Mouse (Mus musculus): ENCODE measurements around the gene Rpl12. TPM values are rescaled to one million over a fixed set of nuclear protein-coding genes. Genes with fewer than 3 reads are reported as not detected.
"Not testable (repeated sequence)": the region's sequence is repeated elsewhere in the genome, so short reads cannot be mapped to it uniquely, and the experiment has no call there.

Rpl12 gene
- polyA plus RNA-seq, 1 experiment from 2014 or later, result 151 TPM

- Histone ChIP-seq H3K36me3 (ENCODE audit: control insufficient read depth, insufficient read depth, low read length) (no peaks in the 10 kb centered on the region), H3K4me3 (ENCODE audit: low read length) (no peak overlapping the region), H3K27ac (ENCODE audit: low read length) (no peak overlapping the region), H3K27me3 (ENCODE audit: control insufficient read depth, insufficient read depth, low read depth, low read length) (no peaks in the 10 kb centered on the region), H3K4me1 (replicated peaks; ENCODE audit: control insufficient read depth, insufficient read depth, low read length) (peaks cover 5% of the 10 kb centered on the region), H3K9me3 (ENCODE audit: control insufficient read depth, low read length) (no peaks in the 10 kb centered on the region), H3K9ac (ENCODE audit: low read length) (no peak overlapping the region), H3K4me2 (ENCODE audit: low read depth, low read length) (no peak overlapping the region)
- WGBS, result 35% methylated on average over 8 of the region's 8 CpGs
- ATAC-seq (ENCODE audit: low read depth), result no peak
Measured at GRCm38 (mm10) chr2:32985844-32986243, 24.5 kb downstream of the Rpl12 start.

GRCm38 (mm10) chr2:32989376-32989775 is 28.0 kb downstream of the Rpl12 start:
- H3K27ac ChIP-seq (ENCODE audit: low read length), result no peak overlapping the region
- H3K27me3 ChIP-seq (ENCODE audit: control insufficient read depth, insufficient read depth, low read depth, low read length), result no peaks in the 10 kb centered on the region
- 44% methylated on average over 3 of the region's 3 CpGs for WGBS
- H3K4me1 ChIP-seq (replicated peaks; ENCODE audit: control insufficient read depth, insufficient read depth, low read length), result no peaks in the 10 kb centered on the region
- H3K9me3 ChIP-seq (ENCODE audit: control insufficient read depth, low read length), result no peaks in the 10 kb centered on the region
- H3K4me2 ChIP-seq (ENCODE audit: low read depth, low read length), result no peak overlapping the region
- no peak overlapping the region for H3K4me3 ChIP-seq (ENCODE audit: low read length)
- no peaks in the 10 kb centered on the region for H3K36me3 ChIP-seq (ENCODE audit: control insufficient read depth, insufficient read depth, low read length)
- no peak overlapping the region for H3K9ac ChIP-seq (ENCODE audit: low read length)
- no peak; the same call in 1 of the 2 replicates for ATAC-seq (ENCODE audit: low read depth)

GRCm38 (mm10) chr2:32990167-32990832 is 28.9 kb downstream of the Rpl12 start:
- Histone ChIP-seq H3K9me3 (ENCODE audit: control insufficient read depth, low read length) (no peaks in the 10 kb centered on the region), H3K4me2 (ENCODE audit: low read depth, low read length) (no peak overlapping the region), H3K4me3 (ENCODE audit: low read length) (no peak overlapping the region), H3K4me1 (replicated peaks; ENCODE audit: control insufficient read depth, insufficient read depth, low read length) (no peaks in the 10 kb centered on the region), H3K27ac (ENCODE audit: low read length) (no peak overlapping the region), H3K9ac (ENCODE audit: low read length) (no peak overlapping the region), H3K36me3 (ENCODE audit: control insufficient read depth, insufficient read depth, low read length) (no peaks in the 10 kb centered on the region), H3K27me3 (ENCODE audit: control insufficient read depth, insufficient read depth, low read depth, low read length) (no peaks in the 10 kb centered on the region)
- ATAC-seq (ENCODE audit: low read depth), result no peak
- 63% methylated on average over 13 of the region's 13 CpGs for WGBS

GRCm38 (mm10) chr2:32992130-32992529 is 30.8 kb downstream of the Rpl12 start:
- no peaks in the 10 kb centered on the region for H3K27me3 ChIP-seq (ENCODE audit: control insufficient read depth, insufficient read depth, low read depth, low read length)
- H3K36me3 ChIP-seq (ENCODE audit: control insufficient read depth, insufficient read depth, low read length), result no peaks in the 10 kb centered on the region
- no peak overlapping the region for H3K4me2 ChIP-seq (ENCODE audit: low read depth, low read length)
- no peak for ATAC-seq (ENCODE audit: low read depth)
- no peak overlapping the region for H3K4me3 ChIP-seq (ENCODE audit: low read length)
- H3K27ac ChIP-seq (ENCODE audit: low read length), result no peak overlapping the region
- H3K9ac ChIP-seq (ENCODE audit: low read length), result no peak overlapping the region
- 62% methylated on average over 6 of the region's 6 CpGs for WGBS
- H3K4me1 ChIP-seq (replicated peaks; ENCODE audit: control insufficient read depth, insufficient read depth, low read length), result no peaks in the 10 kb centered on the region
- H3K9me3 ChIP-seq (ENCODE audit: control insufficient read depth, low read length), result no peaks in the 10 kb centered on the region

- H3K9me3 ChIP-seq (ENCODE audit: control insufficient read depth, low read length), result no peaks in the 10 kb centered on the region
- H3K4me2 ChIP-seq (ENCODE audit: low read depth, low read length), result no peak overlapping the region
Measured at GRCm38 (mm10) chr2:32997081-32997480, 35.7 kb downstream of the Rpl12 start.

GRCm38 (mm10) chr2:32997792-32998191 is 36.4 kb downstream of the Rpl12 start:
- H3K9me3 ChIP-seq (ENCODE audit: control insufficient read depth, low read length), result no peaks in the 10 kb centered on the region
- H3K4me3 ChIP-seq (ENCODE audit: low read length), result no peak overlapping the region
- H3K27ac ChIP-seq (ENCODE audit: low read length), result no peak overlapping the region
- no peaks in the 10 kb centered on the region for H3K4me1 ChIP-seq (replicated peaks; ENCODE audit: control insufficient read depth, insufficient read depth, low read length)
- H3K27me3 ChIP-seq (ENCODE audit: control insufficient read depth, insufficient read depth, low read depth, low read length), result no peaks in the 10 kb centered on the region
- no peak overlapping the region for H3K9ac ChIP-seq (ENCODE audit: low read length)
- ATAC-seq (ENCODE audit: low read depth), result no peak
- WGBS, result 73% methylated on average over 4 of the region's 4 CpGs
- H3K4me2 ChIP-seq (ENCODE audit: low read depth, low read length), result no peak overlapping the region
- H3K36me3 ChIP-seq (ENCODE audit: control insufficient read depth, insufficient read depth, low read length), result no peaks in the 10 kb centered on the region

More at GRCm38 (mm10) chr2:32997081-32997480, 35.7 kb downstream of the Rpl12 start:
- H3K4me3 ChIP-seq (ENCODE audit: low read length), result no peak overlapping the region
- no peaks in the 10 kb centered on the region for H3K27me3 ChIP-seq (ENCODE audit: control insufficient read depth, insufficient read depth, low read depth, low read length)
- WGBS, result 77% methylated on average over 6 of the region's 6 CpGs
- no peaks in the 10 kb centered on the region for H3K36me3 ChIP-seq (ENCODE audit: control insufficient read depth, insufficient read depth, low read length)
- ATAC-seq (ENCODE audit: low read depth), result no peak
- H3K9ac ChIP-seq (ENCODE audit: low read length), result no peak overlapping the region
- no peaks in the 10 kb centered on the region for H3K4me1 ChIP-seq (replicated peaks; ENCODE audit: control insufficient read depth, insufficient read depth, low read length)
- H3K27ac ChIP-seq (ENCODE audit: low read length), result no peak overlapping the region

- Histone ChIP-seq H3K9ac (ENCODE audit: low read length) (no peak overlapping the region), H3K27me3 (ENCODE audit: control insufficient read depth, insufficient read depth, low read depth, low read length) (no peaks in the 10 kb centered on the region), H3K27ac (ENCODE audit: low read length) (no peak overlapping the region), H3K9me3 (ENCODE audit: control insufficient read depth, low read length) (no peaks in the 10 kb centered on the region), H3K36me3 (ENCODE audit: control insufficient read depth, insufficient read depth, low read length) (no peaks in the 10 kb centered on the region), H3K4me3 (ENCODE audit: low read length) (no peak overlapping the region), H3K4me1 (replicated peaks; ENCODE audit: control insufficient read depth, insufficient read depth, low read length) (no peaks in the 10 kb centered on the region), H3K4me2 (ENCODE audit: low read depth, low read length) (no peak overlapping the region)
- WGBS, result 86% methylated on average over 2 of the region's 2 CpGs
- ATAC-seq (ENCODE audit: low read depth), result no peak
Measured at GRCm38 (mm10) chr2:32999752-33000151, 38.4 kb downstream of the Rpl12 start.

- Histone ChIP-seq H3K27me3 (ENCODE audit: control insufficient read depth, insufficient read depth, low read depth, low read length) (no peaks in the 10 kb centered on the region), H3K4me3 (ENCODE audit: low read length) (no peak overlapping the region), H3K9ac (ENCODE audit: low read length) (no peak overlapping the region), H3K36me3 (ENCODE audit: control insufficient read depth, insufficient read depth, low read length) (no peaks in the 10 kb centered on the region), H3K4me1 (replicated peaks; ENCODE audit: control insufficient read depth, insufficient read depth, low read length) (no peaks in the 10 kb centered on the region), H3K4me2 (ENCODE audit: low read depth, low read length) (no peak overlapping the region), H3K27ac (ENCODE audit: low read length) (no peak overlapping the region), H3K9me3 (ENCODE audit: control insufficient read depth, low read length) (no peaks in the 10 kb centered on the region)
- ATAC-seq (ENCODE audit: low read depth), result no peak
- WGBS, result 77% methylated on average over 7 of the region's 7 CpGs
Measured at GRCm38 (mm10) chr2:33002144-33002543, 40.8 kb downstream of the Rpl12 start.

GRCm38 (mm10) chr2:33005041-33005440 is 43.7 kb downstream of the Rpl12 start:
- Histone ChIP-seq H3K9me3 (ENCODE audit: control insufficient read depth, low read length) (no peaks in the 10 kb centered on the region), H3K9ac (ENCODE audit: low read length) (no peak overlapping the region), H3K4me1 (replicated peaks; ENCODE audit: control insufficient read depth, insufficient read depth, low read length) (no peaks in the 10 kb centered on the region), H3K27me3 (ENCODE audit: control insufficient read depth, insufficient read depth, low read depth, low read length) (no peaks in the 10 kb centered on the region), H3K4me2 (ENCODE audit: low read depth, low read length) (no peak overlapping the region), H3K4me3 (ENCODE audit: low read length) (no peak overlapping the region), H3K27ac (ENCODE audit: low read length) (no peak overlapping the region), H3K36me3 (ENCODE audit: control insufficient read depth, insufficient read depth, low read length) (no peaks in the 10 kb centered on the region)
- no peak for ATAC-seq (ENCODE audit: low read depth)
- 60% methylated on average over 5 of the region's 5 CpGs for WGBS

- not testable (repeated sequence) for ATAC-seq (ENCODE audit: low read depth); H3K9ac ChIP-seq (ENCODE audit: low read length); H3K4me3 ChIP-seq (ENCODE audit: low read length); H3K27ac ChIP-seq (ENCODE audit: low read length); H3K36me3 ChIP-seq (ENCODE audit: control insufficient read depth, insufficient read depth, low read length); H3K9me3 ChIP-seq (ENCODE audit: control insufficient read depth, low read length); H3K27me3 ChIP-seq (ENCODE audit: control insufficient read depth, insufficient read depth, low read depth, low read length); H3K4me1 ChIP-seq (replicated peaks; ENCODE audit: control insufficient read depth, insufficient read depth, low read length); H3K4me2 ChIP-seq (ENCODE audit: low read depth, low read length)
- 85% methylated on average over 4 of the region's 4 CpGs for WGBS
Measured at GRCm38 (mm10) chr2:33009055-33009454, 47.7 kb downstream of the Rpl12 start.
